Mouse (Mus musculus): ENCODE data around the gene Rnf157.

Gene Rnf157

GRCm38 (mm10) chr11:116305423-116305822 is 107.4 kb downstream of the Rnf157 start:
- DNase-seq (ENCODE audit: low read depth, low spot score): no peak

DNA sequence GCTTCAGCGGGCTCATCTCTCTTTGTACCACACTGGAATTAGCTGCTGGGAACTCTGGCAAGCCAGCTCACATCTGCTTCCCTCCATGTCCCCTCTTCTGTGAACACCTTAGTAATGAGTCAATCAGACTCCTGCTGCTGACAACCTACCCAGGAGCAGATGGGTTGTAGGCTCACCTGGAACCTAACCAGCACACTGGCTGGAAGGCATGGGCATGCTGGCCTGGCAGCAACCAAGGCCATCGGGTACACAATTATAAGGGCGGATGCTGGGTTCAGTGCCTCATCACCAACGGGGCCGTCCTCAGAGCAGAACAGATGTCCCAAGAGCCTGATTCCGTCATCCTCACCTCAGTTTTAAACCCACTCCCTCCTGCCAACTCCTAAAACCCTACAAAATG is 114.2 kb downstream of the Rnf157 start:
- no peak for DNase-seq (ENCODE audit: low read depth, low spot score)

- no peak for DNase-seq (ENCODE audit: low read depth, low spot score)
Observed at GRCm38 (mm10) chr11:116298221-116298620, 114.6 kb downstream of the Rnf157 start.

DNA sequence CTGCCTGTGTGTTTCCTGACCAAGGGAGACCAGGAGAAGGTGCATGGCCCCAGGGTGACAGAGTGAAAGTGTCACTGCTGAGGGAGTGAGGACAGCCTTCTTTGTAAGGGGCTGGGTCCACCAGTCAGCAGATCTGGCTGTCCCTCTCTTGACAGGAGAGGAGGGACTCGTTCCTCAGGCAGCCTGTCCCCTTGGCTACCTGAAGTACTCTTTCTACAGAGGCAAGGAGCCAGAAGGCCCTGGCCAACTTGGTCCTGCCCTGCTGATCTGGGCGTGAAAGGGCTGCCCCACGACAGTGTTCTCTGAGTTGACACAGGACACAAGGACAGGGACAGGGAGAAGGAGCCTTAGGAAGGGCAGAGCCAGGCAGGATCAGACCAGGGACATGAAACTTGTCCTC is 115.8 kb downstream of the Rnf157 start:
- no peak for DNase-seq (ENCODE audit: low read depth, low spot score)

- DNase-seq (ENCODE audit: low read depth, low spot score): no peak
Observed at GRCm38 (mm10) chr11:116296191-116296734, 116.6 kb downstream of the Rnf157 start.

- no peak for DNase-seq (ENCODE audit: low read depth, low spot score)
Observed at GRCm38 (mm10) chr11:116294319-116294718, 118.5 kb downstream of the Rnf157 start.

- no peak for DNase-seq (ENCODE audit: low read depth, low spot score)
Observed at GRCm38 (mm10) chr11:116293538-116294137, 119.2 kb downstream of the Rnf157 start.

- DNase-seq (ENCODE audit: low read depth, low spot score): no peak
Observed at GRCm38 (mm10) chr11:116292401-116292800, 120.4 kb downstream of the Rnf157 start.

DNA sequence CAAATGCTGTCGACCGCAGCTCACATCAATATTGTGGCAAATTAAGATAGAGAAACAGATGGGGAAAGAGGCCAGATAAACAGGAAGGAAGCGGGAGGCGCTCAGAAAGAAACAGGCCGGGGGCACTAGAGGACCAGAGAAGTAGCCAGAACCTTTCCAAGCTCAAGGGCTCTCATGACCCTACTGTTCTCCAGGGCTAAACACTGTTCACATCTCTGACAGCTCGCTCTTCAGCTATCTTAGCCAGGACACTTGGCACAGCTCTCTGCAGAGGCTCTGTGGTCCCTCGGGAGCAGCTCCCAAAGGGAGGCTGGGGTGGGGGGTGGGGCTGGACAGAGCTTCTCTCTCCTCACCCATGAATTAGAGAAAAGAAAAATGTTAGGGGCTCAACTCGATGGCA is 122.3 kb downstream of the Rnf157 start:
- DNase-seq (ENCODE audit: low read depth, low spot score): no peak

GRCm38 (mm10) chr11:116287351-116287750 is 125.5 kb downstream of the Rnf157 start:
- DNase-seq (ENCODE audit: low read depth, low spot score): no peak

Data from brain, embryonic 18.5 days (tissue).